Mouse (Mus musculus) embryo, embryonic 10 days (tissue): ENCODE measurements at regions not wholly inside any gene's neighbourhood (a gene's known extent, or its start where the extent isn't known, plus 50 kb on each side); places are given as distances from the start of the nearest gene placed in this dataset.
"Not testable (repeated sequence)": the region's sequence is repeated elsewhere in the genome, so short reads cannot be mapped to it uniquely, and the experiment has no call there.

ENCODE experiments used
- DNase-seq: peaks from one replicate; pipeline ENCODE4 v3.0.0-alpha.2; 2015; ENCODE audit warnings: low spot score

- DNase-seq, result no peak
Measured at GRCm38 (mm10) chr11:26708636-26709035, 114.8 kb upstream of the Vrk2 start.

GRCm38 (mm10) chr11:26683850-26684249 is 90.1 kb upstream of the Vrk2 start:
- DNase-seq, result no peak

- DNase-seq, result no peak
Measured at GRCm38 (mm10) chr11:26667251-26667650, 73.5 kb upstream of the Vrk2 start.

- no peak for DNase-seq
Measured at GRCm38 (mm10) chr11:26660878-26661277, 67.1 kb upstream of the Vrk2 start.

DNA sequence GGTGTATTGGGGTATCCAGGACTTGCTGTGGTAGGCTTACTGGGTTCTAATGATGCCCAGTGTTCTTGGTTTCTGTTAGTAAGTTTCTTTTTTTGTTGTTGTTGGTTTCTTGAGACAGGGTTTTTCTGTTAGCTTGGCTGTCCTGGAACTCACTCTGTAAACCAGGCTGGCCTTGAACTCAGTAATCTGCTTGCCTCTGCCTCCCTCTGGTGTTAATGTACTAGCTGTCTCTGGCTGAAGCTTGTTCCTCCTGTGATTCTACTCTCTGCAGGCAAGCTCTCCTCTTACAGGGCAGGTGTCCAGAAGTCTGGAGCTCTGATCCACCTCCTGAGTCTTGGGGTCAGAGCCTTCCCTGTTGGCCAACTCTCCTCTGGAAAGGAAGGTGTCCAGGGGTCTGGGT is 55.4 kb upstream of the Vrk2 start:
- DNase-seq, result not testable (repeated sequence)
